In genomic region chr14:26578791-26579191, GRCm38 (mm10) we compare ENCODE assay signal across 8 mouse cellular contexts. TPM values are rescaled to one million over a fixed set of nuclear protein-coding genes. Genes with fewer than 3 reads are reported as not detected.
A peak's percentile ranks its signal among the peaks of the same experiment; 100 is the strongest.
DNase-seq lines count a peak whose midpoint lies in the region; ATAC-seq lines count a peak whose summit lies in the region.

No protein-coding gene starts in this region.

- peak; percentile 12 for DNase-seq in heart, adult 8-10 months (ENCODE audit: low spot score)
- DNase-seq in heart, postnatal 4 days = no peak
- DNase-seq in cerebellum, adult 8-10 months = peak; percentile 7
- DNase-seq in thymus, postnatal 36 days = no peak
- DNase-seq in layer of hippocampus, adult 18-20 months (ENCODE audit: low spot score in 2 of 2) = no peak
- DNase-seq in ovary, adult 18-20 months (ENCODE audit: low spot score) = no peak

- H3K4me3 ChIP-seq in hindbrain, embryonic 13.5 days = peak overlapping the region; percentile 97
- peak overlapping the region; percentile 97; the same call in 1 of the 2 replicates for H3K4me3 ChIP-seq in liver, embryonic 16.5 days (ENCODE audit: low read depth, low read length)

- H3K9ac ChIP-seq in hindbrain, embryonic 13.5 days = no peak overlapping the region; the same call in 1 of the 2 replicates
- H3K9ac ChIP-seq in liver, embryonic 16.5 days (ENCODE audit: low read depth, low read length) = peak overlapping the region; percentile 100

- WGBS in hindbrain, embryonic 13.5 days = 78% methylated on average over 6 of the region's 6 CpGs
- WGBS in liver, embryonic 16.5 days (ENCODE audit: insufficient replicate concordance) = 16% methylated on average over 6 of the region's 6 CpGs

- H3K4me1 ChIP-seq in hindbrain, embryonic 13.5 days (replicated peaks) = peaks cover 15% of the 10 kb centered on the region
- peaks cover 17% of the 10 kb centered on the region for H3K4me1 ChIP-seq in liver, embryonic 16.5 days (ENCODE audit: control insufficient read depth, low read depth, low read length)

- peak overlapping the region; percentile 81 for H3K4me2 ChIP-seq in hindbrain, embryonic 13.5 days
- peak overlapping the region; percentile 93 for H3K4me2 ChIP-seq in liver, embryonic 16.5 days (ENCODE audit: low read depth, low read length)

- ATAC-seq in hindbrain, embryonic 13.5 days (ENCODE audit: low FRiP score) = peak; percentile 32
- ATAC-seq in liver, embryonic 16.5 days (ENCODE audit: low read depth) = peak; percentile 32

- no peak overlapping the region for H3K27ac ChIP-seq in hindbrain, embryonic 13.5 days
- H3K27ac ChIP-seq in liver, embryonic 16.5 days (ENCODE audit: low read length) = peak overlapping the region; percentile 71

- peaks cover 5% of the 10 kb centered on the region for H3K36me3 ChIP-seq in hindbrain, embryonic 13.5 days
- H3K36me3 ChIP-seq in liver, embryonic 16.5 days (ENCODE audit: control insufficient read depth, insufficient read depth) = 0 out of 2 replicates have a peak, but pooled peaks cover 4% of the 10 kb centered on the region

- no peaks in the 10 kb centered on the region for H3K27me3 ChIP-seq in hindbrain, embryonic 13.5 days
- H3K27me3 ChIP-seq in liver, embryonic 16.5 days (ENCODE audit: control insufficient read depth, insufficient read depth, low read depth, low read length) = no peaks in the 10 kb centered on the region

- no peaks in the 10 kb centered on the region for H3K9me3 ChIP-seq in hindbrain, embryonic 13.5 days
- H3K9me3 ChIP-seq in liver, embryonic 16.5 days (replicated peaks; ENCODE audit: control insufficient read depth, low read length) = no peaks in the 10 kb centered on the region

RNA-seq across cellular contexts. Expression of gene Dennd6a, which starts 5.1 kb away (rescaled TPM):
- 10 to 100 TPM; 12.4 to 13.4 (median 12.9) TPM for total RNA-seq in heart, adult 8-10 months (2022)
- total RNA-seq in heart, postnatal 4 days (2021) = 10 to 100 TPM; 20.9 to 24.5 TPM
- polyA plus RNA-seq in hindbrain, embryonic 13.5 days (2015; fragmentation: Nextera tagmentation; extraction: Ambion mirVana) = 20.6 and 20.9 TPM in 2 replicates
- 8.9 and 9.2 TPM in 2 replicates for polyA plus RNA-seq in liver, embryonic 16.5 days (2015; fragmentation: Nextera tagmentation; extraction: Ambion mirVana)
- total RNA-seq in layer of hippocampus, adult 18-20 months (2021) = 10 to 100 TPM; 24.8 to 25.6 TPM

RNA-seq across cellular contexts. Expression of gene Slmap, which starts 44.1 kb away (rescaled TPM):
- 100 to 1,000 TPM; 242 to 367 (median 269) TPM for total RNA-seq in heart, adult 8-10 months (2022)
- total RNA-seq in heart, postnatal 4 days (2021) = 100 to 1,000 TPM; 394 to 444 TPM
- polyA plus RNA-seq in hindbrain, embryonic 13.5 days (2015; fragmentation: Nextera tagmentation; extraction: Ambion mirVana) = 11.4 and 13.3 TPM in 2 replicates
- 7.5 and 8.1 TPM in 2 replicates for polyA plus RNA-seq in liver, embryonic 16.5 days (2015; fragmentation: Nextera tagmentation; extraction: Ambion mirVana)
- total RNA-seq in layer of hippocampus, adult 18-20 months (2021) = 100 to 1,000 TPM in 1 of 2 experiments, 10 to 100 TPM in 1; 99.2 to 103 TPM

RNA-seq across cellular contexts. Expression of gene Arf4, which starts 59.1 kb away (rescaled TPM):
- 10 to 100 TPM; 60.5 to 84.8 (median 69.0) TPM for total RNA-seq in heart, adult 8-10 months (2022)
- total RNA-seq in heart, postnatal 4 days (2021) = 100 to 1,000 TPM; 167 to 177 TPM
- 586 and 604 TPM in 2 replicates for polyA plus RNA-seq in hindbrain, embryonic 13.5 days (2015; fragmentation: Nextera tagmentation; extraction: Ambion mirVana)
- polyA plus RNA-seq in liver, embryonic 16.5 days (2015; fragmentation: Nextera tagmentation; extraction: Ambion mirVana) = 154 and 161 TPM in 2 replicates
- total RNA-seq in layer of hippocampus, adult 18-20 months (2021) = 100 to 1,000 TPM; 116 to 119 TPM

Comparison
In these comparisons a context has a peak if more than half of its experiments do, and no peak if none do; other contexts are left out.
1. DNase-seq: peak in heart, adult 8-10 months (single experiment) and cerebellum, adult 8-10 months (single experiment); none in heart, postnatal 4 days (single experiment), thymus, postnatal 36 days (0 of 2), layer of hippocampus, adult 18-20 months (0 of 2) and ovary, adult 18-20 months (single experiment).